Mouse (Mus musculus) kidney, embryonic 14.5 days (tissue): ENCODE data around the gene Cldn11. TPM values are rescaled to one million over a fixed set of nuclear protein-coding genes. Genes with fewer than 3 reads are reported as not detected.

Experiments
- ATAC-seq: fragments of 200-750 bp; cut with Nextera tagmentation; 2 replicates; pipeline ENCODE4 v1.8.0; 2017; ENCODE audit warnings: moderate number of reproducible peaks, mild to moderate bottlenecking, moderate TSS enrichment, moderate library complexity; ENCODE audit not compliant: low FRiP score, low TSS enrichment
- H3K27ac ChIP-seq: fragments of 300-500 bp; sonication (generic); 2 replicates; pipeline ENCODE4 v1.5.1; 2014; ENCODE audit warnings: low read depth, mild to moderate bottlenecking, low read length, moderate library complexity, mixed read lengths
- H3K27me3 ChIP-seq: fragments of 300-500 bp; sonication (generic); 2 replicates; pipeline ENCODE4 v1.6.1; 2014; ENCODE audit warnings: mild to moderate bottlenecking, low read length; ENCODE audit not compliant: control insufficient read depth, insufficient read depth
- H3K36me3 ChIP-seq: fragments of 300-500 bp; sonication (generic); 2 replicates; pipeline ENCODE4 v1.6.1; 2014; ENCODE audit warnings: low read length, mixed read lengths; ENCODE audit not compliant: control insufficient read depth, insufficient read depth
- H3K4me1 ChIP-seq: fragments of 300-500 bp; sonication (generic); 2 replicates; pipeline ENCODE4 v1.6.1; 2014; ENCODE audit warnings: low read length, mixed read lengths; ENCODE audit not compliant: control insufficient read depth, insufficient read depth
- H3K4me2 ChIP-seq: fragments of 300-500 bp; sonication (generic); replicated peaks from 2 replicates; pipeline ENCODE4 v1.6.1; 2014; ENCODE audit warnings: low read depth, mild to moderate bottlenecking, low read length
- H3K4me3 ChIP-seq: fragments of 300-500 bp; sonication (generic); 2 replicates; pipeline ENCODE4 v1.5.1; 2014; ENCODE audit warnings: mild to moderate bottlenecking, low read length
- H3K9ac ChIP-seq: fragments of 300-500 bp; sonication (generic); 2 replicates; pipeline ENCODE4 v1.6.1; 2014; ENCODE audit warnings: low read depth, mild to moderate bottlenecking, low read length, moderate library complexity
- H3K9me3 ChIP-seq: fragments of 300-500 bp; sonication (generic); 2 replicates; pipeline ENCODE4 v1.6.1; 2016; ENCODE audit warnings: low read length; ENCODE audit not compliant: control insufficient read depth
- WGBS: fragments of 180-500 bp; shearing (Covaris S2); extraction: QIAGEN DNeasy Blood & Tissue Kit; methylation state at CpG from one replicate; pipeline ENCODE4 v1.1.7; 2014; 5-methylcytosine and 5-hydroxymethylcytosine counted together
- polyA plus RNA-seq: library from polyadenylated mRNA; unstranded; fragments of >200 nt; fragmentation: Nextera tagmentation; extraction: Ambion mirVana; gene quantifications from 2 replicates; pipeline ENCODE4 v1.2.1, GENCODE M21; 2014

Gene Cldn11
- polyA plus RNA-seq, 1 experiment from 2014 or later = 47.5 TPM

DNA sequence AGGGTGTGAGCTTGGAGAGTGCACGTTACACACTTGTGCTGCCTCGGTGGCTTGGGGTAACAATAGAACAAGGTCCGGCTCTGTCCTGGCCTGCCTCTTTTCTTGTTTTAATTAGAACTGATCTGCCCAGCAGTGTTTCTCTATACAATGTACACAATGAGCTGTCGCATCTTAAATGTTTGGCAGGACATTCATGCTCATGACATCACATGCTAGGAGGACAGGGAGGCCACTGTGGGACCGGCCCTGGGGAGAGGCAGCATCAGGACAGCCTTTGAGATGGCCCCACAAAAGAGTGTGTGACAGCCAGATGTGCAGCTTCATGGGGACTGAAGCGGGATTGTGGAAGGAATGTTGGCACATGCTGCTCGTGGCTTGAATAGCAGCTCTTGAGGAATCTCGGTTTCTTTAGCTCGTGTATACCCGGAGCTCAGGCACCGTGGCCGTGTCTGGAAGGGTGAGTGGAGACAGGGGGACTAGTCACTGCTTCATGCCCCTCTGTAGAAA lies 16.7 kb downstream of the Cldn11 start:
- H3K36me3 ChIP-seq = no peaks in the 10 kb centered on the region
- H3K27me3 ChIP-seq = no peaks in the 10 kb centered on the region
- no peak overlapping the region for H3K4me2 ChIP-seq
- ATAC-seq = 0 out of 2 replicates have a peak, but pooled peaks have one; percentile 28
- H3K27ac ChIP-seq = no peak overlapping the region
- 72% methylated on average over 12 of the region's 12 CpGs for WGBS
- no peak overlapping the region for H3K4me3 ChIP-seq
- H3K9ac ChIP-seq = no peak overlapping the region
- H3K9me3 ChIP-seq = no peaks in the 10 kb centered on the region
- no peaks in the 10 kb centered on the region for H3K4me1 ChIP-seq

GRCm38 (mm10) chr3:31190342-31190741 lies 40.6 kb downstream of the Cldn11 start:
- no peak overlapping the region for H3K4me3 ChIP-seq
- H3K36me3 ChIP-seq = no peaks in the 10 kb centered on the region
- no peaks in the 10 kb centered on the region; the same call in 1 of the 2 replicates for H3K9me3 ChIP-seq
- H3K27me3 ChIP-seq = no peaks in the 10 kb centered on the region
- H3K4me2 ChIP-seq = no peak overlapping the region
- no peaks in the 10 kb centered on the region for H3K4me1 ChIP-seq
- no peak overlapping the region for H3K27ac ChIP-seq
- no peak for ATAC-seq
- 90% methylated on average over 7 of the region's 7 CpGs for WGBS
- H3K9ac ChIP-seq = no peak overlapping the region

GRCm38 (mm10) chr3:31191402-31191801 lies 41.7 kb downstream of the Cldn11 start:
- no peaks in the 10 kb centered on the region; the same call in 1 of the 2 replicates for H3K9me3 ChIP-seq
- no peak for ATAC-seq
- no peaks in the 10 kb centered on the region for H3K4me1 ChIP-seq
- H3K27me3 ChIP-seq = no peaks in the 10 kb centered on the region
- no peak overlapping the region for H3K4me3 ChIP-seq
- H3K36me3 ChIP-seq = no peaks in the 10 kb centered on the region
- H3K4me2 ChIP-seq = no peak overlapping the region
- 0 out of 2 replicates have a peak overlapping the region, but pooled peaks have one; percentile 4 for H3K27ac ChIP-seq
- no peak overlapping the region for H3K9ac ChIP-seq
- 35% methylated on average over 10 of the region's 10 CpGs for WGBS

- 62% methylated on average over 17 of the region's 17 CpGs for WGBS
- peak overlapping the region; percentile 62; the same call in 1 of the 2 replicates for H3K27ac ChIP-seq
Measured at GRCm38 (mm10) chr3:31199162-31199877, 49.6 kb downstream of the Cldn11 start.

GRCm38 (mm10) chr3:31203947-31204346 lies 54.2 kb downstream of the Cldn11 start:
- no peak overlapping the region for H3K27ac ChIP-seq
- WGBS = 90% methylated on average over 11 of the region's 11 CpGs
- H3K27me3 ChIP-seq = no peaks in the 10 kb centered on the region
- H3K4me2 ChIP-seq = no peak overlapping the region
- H3K36me3 ChIP-seq = no peaks in the 10 kb centered on the region
- peaks cover 13% of the 10 kb centered on the region; the same call in 1 of the 2 replicates for H3K4me1 ChIP-seq
- no peak overlapping the region for H3K4me3 ChIP-seq
- no peak overlapping the region for H3K9ac ChIP-seq
- no peak for ATAC-seq
- no peaks in the 10 kb centered on the region for H3K9me3 ChIP-seq

More at GRCm38 (mm10) chr3:31199162-31199877, 49.6 kb downstream of the Cldn11 start:
- no peaks in the 10 kb centered on the region for H3K36me3 ChIP-seq
- peak; percentile 61; the same call in 1 of the 2 replicates for ATAC-seq
- no peaks in the 10 kb centered on the region for H3K9me3 ChIP-seq
- no peak overlapping the region for H3K4me3 ChIP-seq
- H3K27me3 ChIP-seq = no peaks in the 10 kb centered on the region
- H3K4me2 ChIP-seq = no peak overlapping the region
- no peak overlapping the region for H3K9ac ChIP-seq
- 0 out of 2 replicates have a peak, but pooled peaks cover 3% of the 10 kb centered on the region for H3K4me1 ChIP-seq

- Histone ChIP-seq H3K27me3 (no peaks in the 10 kb centered on the region), H3K9ac (no peak overlapping the region), H3K36me3 (no peaks in the 10 kb centered on the region), H3K4me1 (peaks cover 14% of the 10 kb centered on the region; the same call in 1 of the 2 replicates), H3K27ac (no peak overlapping the region), H3K4me2 (no peak overlapping the region), H3K9me3 (no peaks in the 10 kb centered on the region), H3K4me3 (no peak overlapping the region)
- ATAC-seq = no peak
- 70% methylated on average over 3 of the region's 3 CpGs for WGBS
Measured at GRCm38 (mm10) chr3:31205167-31205566, 55.4 kb downstream of the Cldn11 start.

DNA sequence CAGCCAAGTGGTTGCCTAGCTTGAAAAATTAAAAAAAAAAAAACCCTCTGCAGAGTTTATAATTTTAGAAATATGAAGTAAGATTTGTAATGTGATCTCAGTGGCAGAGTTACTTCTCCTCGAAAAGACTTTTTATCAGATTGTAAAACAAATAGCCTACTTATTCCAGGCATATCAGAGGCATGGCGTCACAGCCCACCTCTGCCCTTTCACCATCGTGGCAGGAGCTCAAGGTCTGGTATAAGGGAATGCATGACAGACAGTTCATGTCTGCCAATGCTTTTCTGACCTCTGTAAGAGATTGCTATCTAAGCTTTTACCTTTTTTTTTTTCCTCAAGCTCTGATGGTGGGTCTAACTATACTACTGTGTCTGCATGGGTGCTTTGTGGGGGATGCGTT lies 58.3 kb downstream of the Cldn11 start:
- no peaks in the 10 kb centered on the region for H3K9me3 ChIP-seq
- peaks cover 25% of the 10 kb centered on the region for H3K4me1 ChIP-seq
- H3K27ac ChIP-seq = peak overlapping the region; percentile 21; the same call in 1 of the 2 replicates
- H3K4me3 ChIP-seq = no peak overlapping the region
- ATAC-seq = no peak
- H3K36me3 ChIP-seq = no peaks in the 10 kb centered on the region
- no peak overlapping the region for H3K4me2 ChIP-seq
- H3K27me3 ChIP-seq = no peaks in the 10 kb centered on the region
- H3K9ac ChIP-seq = no peak overlapping the region
- WGBS = 40% methylated on average over 4 of the region's 4 CpGs

DNA sequence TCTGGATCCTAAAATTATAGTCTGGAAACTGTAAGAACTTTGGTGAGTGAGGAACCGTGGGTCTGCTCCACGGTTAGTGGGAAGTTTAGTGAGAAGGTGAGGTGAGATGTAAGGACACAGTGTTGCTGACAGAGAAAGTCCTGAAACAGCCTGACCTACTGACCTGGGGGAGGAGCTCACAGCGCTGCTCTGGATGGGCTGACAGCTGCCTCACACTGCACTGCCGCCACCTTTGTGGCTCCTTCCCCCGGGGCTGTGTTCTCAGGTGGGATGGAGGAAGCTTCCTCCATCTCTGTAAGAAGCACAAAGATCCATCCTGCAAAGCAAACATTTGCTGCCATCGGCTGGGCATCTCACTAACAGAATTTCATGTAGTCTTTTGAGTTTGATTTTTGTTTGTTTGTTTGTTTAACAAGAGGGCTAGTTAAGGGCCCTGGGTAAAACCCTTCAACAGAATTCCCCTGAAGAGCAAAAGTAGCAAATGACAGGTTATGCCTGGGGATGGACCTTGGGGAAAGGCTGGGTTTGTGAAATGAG lies 58.8 kb downstream of the Cldn11 start:
- H3K27ac ChIP-seq = peak overlapping the region; percentile 21; the same call in 1 of the 2 replicates
- H3K4me2 ChIP-seq = peak overlapping the region; percentile 19
- 0 out of 2 replicates have a peak, but pooled peaks have one; percentile 45 for ATAC-seq
- H3K9ac ChIP-seq = 0 out of 2 replicates have a peak overlapping the region, but pooled peaks have one; percentile 28
- no peaks in the 10 kb centered on the region for H3K36me3 ChIP-seq
- H3K4me3 ChIP-seq = no peak overlapping the region
- H3K4me1 ChIP-seq = peaks cover 27% of the 10 kb centered on the region
- no peaks in the 10 kb centered on the region for H3K9me3 ChIP-seq
- H3K27me3 ChIP-seq = no peaks in the 10 kb centered on the region
- 7% methylated on average over 6 of the region's 6 CpGs for WGBS

DNA sequence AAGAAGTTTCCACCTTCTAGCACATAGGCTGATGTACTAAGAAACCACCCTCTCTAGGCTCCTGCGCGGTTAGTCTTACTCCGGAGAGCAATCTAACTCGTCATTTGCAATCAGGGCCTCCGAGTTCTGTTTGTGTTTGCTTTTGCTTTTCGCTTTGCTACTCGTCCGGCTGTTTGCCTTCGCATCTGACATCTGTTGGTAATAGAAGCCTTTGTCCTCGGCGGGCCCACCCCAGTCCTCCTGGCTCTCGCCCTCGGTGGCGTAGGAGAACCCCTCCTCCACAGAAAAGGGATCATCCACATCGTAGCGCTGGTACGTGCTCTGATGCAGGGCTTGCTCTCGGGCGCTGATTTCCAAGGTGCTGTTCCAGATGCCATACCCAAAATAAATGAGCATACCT lies 59.3 kb downstream of the Cldn11 start:
- Histone ChIP-seq H3K27me3 (no peaks in the 10 kb centered on the region), H3K4me2 (peak overlapping the region; percentile 19), H3K9me3 (no peaks in the 10 kb centered on the region), H3K27ac (0 out of 2 replicates have a peak overlapping the region, but pooled peaks have one; percentile 21), H3K9ac (peak overlapping the region; percentile 28; the same call in 1 of the 2 replicates), H3K4me1 (peaks cover 31% of the 10 kb centered on the region), H3K36me3 (no peaks in the 10 kb centered on the region), H3K4me3 (no peak overlapping the region)
- 9% methylated on average over 19 of the region's 19 CpGs for WGBS
- ATAC-seq = peak; percentile 43
